Mouse (Mus musculus): ENCODE measurements around the gene Eif2d. TPM values are rescaled to one million over a fixed set of nuclear protein-coding genes. Genes with fewer than 3 reads are reported as not detected.

Gene Eif2d
- polyA plus RNA-seq, 1 experiment from 2014 or later, result 55.0 TPM

- H3K9me3 ChIP-seq (ENCODE audit: control insufficient read depth, low read length), result no peaks in the 10 kb centered on the region
- ATAC-seq (ENCODE audit: insufficient read depth, low FRiP score, low TSS enrichment) (no peak), DNase-seq (ENCODE audit: low spot score) (no peak)
- 68% methylated on average over 2 of the region's 2 CpGs for WGBS
- H3K4me1 ChIP-seq (ENCODE audit: control insufficient read depth, insufficient read depth, low read length), result no peaks in the 10 kb centered on the region
- H3K4me2 ChIP-seq (ENCODE audit: low read depth), result no peak overlapping the region
- H3K9ac ChIP-seq (ENCODE audit: low read length), result no peak overlapping the region
- no peaks in the 10 kb centered on the region for H3K36me3 ChIP-seq (ENCODE audit: control insufficient read depth, insufficient read depth, low read length)
- H3K4me3 ChIP-seq (ENCODE audit: low read depth, low read length), result no peak overlapping the region
- no peak overlapping the region for H3K27ac ChIP-seq (ENCODE audit: low read depth, low read length)
- no peaks in the 10 kb centered on the region for H3K27me3 ChIP-seq (ENCODE audit: control insufficient read depth, insufficient read depth, low read length)
Measured at GRCm38 (mm10) chr1:131119026-131119425, 34.0 kb upstream of the Eif2d start.

GRCm38 (mm10) chr1:131121987-131122386 is 31.0 kb upstream of the Eif2d start:
- H3K27ac ChIP-seq (ENCODE audit: low read depth, low read length), result no peak overlapping the region
- no peaks in the 10 kb centered on the region for H3K9me3 ChIP-seq (ENCODE audit: control insufficient read depth, low read length)
- H3K4me3 ChIP-seq (ENCODE audit: low read depth, low read length), result no peak overlapping the region
- H3K4me1 ChIP-seq (ENCODE audit: control insufficient read depth, insufficient read depth, low read length), result no peaks in the 10 kb centered on the region
- no peaks in the 10 kb centered on the region for H3K36me3 ChIP-seq (ENCODE audit: control insufficient read depth, insufficient read depth, low read length)
- no peak overlapping the region for H3K9ac ChIP-seq (ENCODE audit: low read length)
- no peak for DNase-seq (ENCODE audit: low spot score)
- no peak for ATAC-seq (ENCODE audit: insufficient read depth, low FRiP score, low TSS enrichment)
- no peak overlapping the region for H3K4me2 ChIP-seq (ENCODE audit: low read depth)
- whole genome bisulfite sequencing, result 53% methylated on average over 3 of the region's 3 CpGs
- no peaks in the 10 kb centered on the region for H3K27me3 ChIP-seq (ENCODE audit: control insufficient read depth, insufficient read depth, low read length)

- DNase-seq (ENCODE audit: low spot score), result no peak
- H3K36me3 ChIP-seq (ENCODE audit: control insufficient read depth, insufficient read depth, low read length), result peaks cover 1% of the 10 kb centered on the region
- no peaks in the 10 kb centered on the region for H3K4me1 ChIP-seq (ENCODE audit: control insufficient read depth, insufficient read depth, low read length)
- no peak for ATAC-seq (ENCODE audit: insufficient read depth, low FRiP score, low TSS enrichment)
- no peak overlapping the region for H3K4me3 ChIP-seq (ENCODE audit: low read depth, low read length)
- H3K9me3 ChIP-seq (ENCODE audit: control insufficient read depth, low read length), result no peaks in the 10 kb centered on the region
- no peak overlapping the region for H3K4me2 ChIP-seq (ENCODE audit: low read depth)
- H3K27me3 ChIP-seq (ENCODE audit: control insufficient read depth, insufficient read depth, low read length), result no peaks in the 10 kb centered on the region
- H3K9ac ChIP-seq (ENCODE audit: low read length), result no peak overlapping the region
- 64% methylated on average over 10 of the region's 10 CpGs for WGBS
- no peak overlapping the region for H3K27ac ChIP-seq (ENCODE audit: low read depth, low read length)
Measured at GRCm38 (mm10) chr1:131123522-131124265, 29.3 kb upstream of the Eif2d start.

- Histone ChIP-seq H3K9ac (ENCODE audit: low read length) (no peak overlapping the region), H3K27ac (ENCODE audit: low read depth, low read length) (no peak overlapping the region), H3K9me3 (ENCODE audit: control insufficient read depth, low read length) (no peaks in the 10 kb centered on the region), H3K4me1 (ENCODE audit: control insufficient read depth, insufficient read depth, low read length) (no peaks in the 10 kb centered on the region), H3K4me3 (ENCODE audit: low read depth, low read length) (no peak overlapping the region), H3K27me3 (ENCODE audit: control insufficient read depth, insufficient read depth, low read length) (no peaks in the 10 kb centered on the region), H3K36me3 (ENCODE audit: control insufficient read depth, insufficient read depth, low read length) (peaks cover 9% of the 10 kb centered on the region), H3K4me2 (ENCODE audit: low read depth) (no peak overlapping the region)
- 78% methylated on average over 11 of the region's 11 CpGs for WGBS
- ATAC-seq (ENCODE audit: insufficient read depth, low FRiP score, low TSS enrichment) (no peak), DNase-seq (ENCODE audit: low spot score) (no peak)
Measured at GRCm38 (mm10) chr1:131125987-131126744, 26.8 kb upstream of the Eif2d start.

GRCm38 (mm10) chr1:131134231-131134630 is 18.8 kb upstream of the Eif2d start:
- peaks cover 4% of the 10 kb centered on the region; the same call in 1 of the 2 replicates for H3K4me1 ChIP-seq (ENCODE audit: control insufficient read depth, insufficient read depth, low read length)
- no peak overlapping the region for H3K27ac ChIP-seq (ENCODE audit: low read depth, low read length)
- H3K4me2 ChIP-seq (ENCODE audit: low read depth), result no peak overlapping the region
- no peak for DNase-seq (ENCODE audit: low spot score)
- H3K9ac ChIP-seq (ENCODE audit: low read length), result no peak overlapping the region
- WGBS, result 71% methylated on average over 6 of the region's 6 CpGs
- H3K36me3 ChIP-seq (ENCODE audit: control insufficient read depth, insufficient read depth, low read length), result peaks cover 2% of the 10 kb centered on the region; the same call in 1 of the 2 replicates
- H3K9me3 ChIP-seq (ENCODE audit: control insufficient read depth, low read length), result no peaks in the 10 kb centered on the region
- H3K27me3 ChIP-seq (ENCODE audit: control insufficient read depth, insufficient read depth, low read length), result no peaks in the 10 kb centered on the region
- no peak overlapping the region for H3K4me3 ChIP-seq (ENCODE audit: low read depth, low read length)
- ATAC-seq (ENCODE audit: insufficient read depth, low FRiP score, low TSS enrichment), result no peak

GRCm38 (mm10) chr1:131134942-131135522 is 17.9 kb upstream of the Eif2d start:
- no peak overlapping the region for H3K4me2 ChIP-seq (ENCODE audit: low read depth)
- no peak overlapping the region for H3K4me3 ChIP-seq (ENCODE audit: low read depth, low read length)
- no peaks in the 10 kb centered on the region for H3K27me3 ChIP-seq (ENCODE audit: control insufficient read depth, insufficient read depth, low read length)
- no peak overlapping the region for H3K9ac ChIP-seq (ENCODE audit: low read length)
- DNase-seq (ENCODE audit: low spot score), result no peak
- no peak for ATAC-seq (ENCODE audit: insufficient read depth, low FRiP score, low TSS enrichment)
- H3K36me3 ChIP-seq (ENCODE audit: control insufficient read depth, insufficient read depth, low read length), result no peaks in the 10 kb centered on the region
- H3K9me3 ChIP-seq (ENCODE audit: control insufficient read depth, low read length), result no peaks in the 10 kb centered on the region
- H3K4me1 ChIP-seq (ENCODE audit: control insufficient read depth, insufficient read depth, low read length), result peaks cover 4% of the 10 kb centered on the region; the same call in 1 of the 2 replicates
- H3K27ac ChIP-seq (ENCODE audit: low read depth, low read length), result no peak overlapping the region
- WGBS, result 69% methylated on average over 8 of the region's 8 CpGs

GRCm38 (mm10) chr1:131135960-131136629 is 16.9 kb upstream of the Eif2d start:
- ATAC-seq (ENCODE audit: insufficient read depth, low FRiP score, low TSS enrichment) (no peak), DNase-seq (ENCODE audit: low spot score) (no peak)
- Histone ChIP-seq H3K4me1 (ENCODE audit: control insufficient read depth, insufficient read depth, low read length) (peaks cover 4% of the 10 kb centered on the region; the same call in 1 of the 2 replicates), H3K27me3 (ENCODE audit: control insufficient read depth, insufficient read depth, low read length) (no peaks in the 10 kb centered on the region), H3K9ac (ENCODE audit: low read length) (no peak overlapping the region), H3K9me3 (ENCODE audit: control insufficient read depth, low read length) (no peaks in the 10 kb centered on the region), H3K4me3 (ENCODE audit: low read depth, low read length) (no peak overlapping the region), H3K27ac (ENCODE audit: low read depth, low read length) (no peak overlapping the region), H3K4me2 (ENCODE audit: low read depth) (no peak overlapping the region), H3K36me3 (ENCODE audit: control insufficient read depth, insufficient read depth, low read length) (no peaks in the 10 kb centered on the region)
- 89% methylated on average over 10 of the region's 10 CpGs for WGBS

GRCm38 (mm10) chr1:131137111-131137510 is 15.9 kb upstream of the Eif2d start:
- no peaks in the 10 kb centered on the region for H3K27me3 ChIP-seq (ENCODE audit: control insufficient read depth, insufficient read depth, low read length)
- H3K4me1 ChIP-seq (ENCODE audit: control insufficient read depth, insufficient read depth, low read length), result peaks cover 4% of the 10 kb centered on the region; the same call in 1 of the 2 replicates
- H3K9me3 ChIP-seq (ENCODE audit: control insufficient read depth, low read length), result no peaks in the 10 kb centered on the region
- peak overlapping the region; percentile 73 for H3K4me2 ChIP-seq (ENCODE audit: low read depth)
- H3K27ac ChIP-seq (ENCODE audit: low read depth, low read length), result no peak overlapping the region
- ATAC-seq (ENCODE audit: insufficient read depth, low FRiP score, low TSS enrichment) (no peak), DNase-seq (ENCODE audit: low spot score) (no peak)
- H3K36me3 ChIP-seq (ENCODE audit: control insufficient read depth, insufficient read depth, low read length), result no peaks in the 10 kb centered on the region
- peak overlapping the region; percentile 62 for H3K4me3 ChIP-seq (ENCODE audit: low read depth, low read length)
- WGBS, result 22% methylated on average over 5 of the region's 5 CpGs
- H3K9ac ChIP-seq (ENCODE audit: low read length), result peak overlapping the region; percentile 24; the same call in 1 of the 2 replicates

Measured in neural tube, embryonic 11.5 days (tissue).